Mouse (Mus musculus) CH12.LX (cell line): ENCODE results near the gene Mlxipl. TPM values are rescaled to one million over a fixed set of nuclear protein-coding genes. Genes with fewer than 3 reads are reported as not detected.

Experiments
- DNase-seq: peaks from one replicate; pipeline ENCODE4 v3.0.0-alpha.2; 2013; ENCODE audit errors: extremely low read depth
- H3K27ac ChIP-seq: 2 replicates; pipeline ENCODE4 v1.5.1; 2012; ENCODE audit warnings: low read depth, mild to moderate bottlenecking, control low read depth, moderate library complexity; ENCODE audit not compliant: insufficient read depth
- H3K27me3 ChIP-seq: replicated peaks from 2 replicates; pipeline ENCODE3; 2012; ENCODE audit warnings: inconsistent platforms
- H3K36me3 ChIP-seq, 2 experiments: replicated peaks in 1 of 2; 2 replicates each; pipeline versions ENCODE3 to v1.6.1; 2012; ENCODE audit warnings: inconsistent platforms in 1 of 2, low read length in 1 of 2, mild to moderate bottlenecking in 1 of 2, mixed read lengths in 1 of 2, moderate library complexity in 1 of 2; ENCODE audit not compliant: control insufficient read depth in 1 of 2, insufficient read depth in 1 of 2
- H3K4me1 ChIP-seq, 2 experiments: 2 replicates each; pipeline ENCODE4 v1.6.1; 2012; ENCODE audit warnings: inconsistent platforms in 1 of 2, moderate library complexity in 1 of 2; ENCODE audit not compliant: insufficient read depth in 2 of 2, control insufficient read depth in 1 of 2
- H3K4me2 ChIP-seq: 2 replicates; pipeline ENCODE4 v1.6.1; 2012; ENCODE audit warnings: low read depth, mild to moderate bottlenecking, control low read depth; ENCODE audit not compliant: poor library complexity, insufficient read depth, severe bottlenecking
- H3K4me3 ChIP-seq, 3 experiments: fragments of 150-350 bp in 1 of 3; sonication (generic) in 1 of 3; replicated peaks in 1 of 3; 2 replicates each; pipeline versions ENCODE3 to v1.5.1; 2011 to 2012; ENCODE audit warnings: low read depth in 2 of 3, low read length in 2 of 3, mild to moderate bottlenecking in 2 of 3, moderate library complexity in 2 of 3, control low read depth in 1 of 3, improper control_type of control experiment in 1 of 3, inconsistent platforms in 1 of 3, mixed read lengths in 1 of 3; ENCODE audit not compliant: poor library complexity in 1 of 3
- H3K79me2 ChIP-seq: replicated peaks from 2 replicates; pipeline ENCODE4 v1.6.1; 2012; ENCODE audit warnings: mild to moderate bottlenecking, moderate library complexity; ENCODE audit not compliant: control insufficient read depth, poor library complexity, insufficient read depth, severe bottlenecking; ENCODE audit errors: extremely low read depth
- H3K9ac ChIP-seq: 2 replicates; pipeline ENCODE4 v1.6.1; 2012; ENCODE audit warnings: low read depth, mild to moderate bottlenecking, control low read depth, moderate library complexity; ENCODE audit not compliant: insufficient read depth
- H3K9me3 ChIP-seq: replicated peaks from 2 replicates; pipeline ENCODE3; 2012; ENCODE audit warnings: low read length, inconsistent platforms, mixed read lengths
- ELF1 ChIP-seq: IDR thresholded peaks from 2 replicates; pipeline ENCODE4 v1.6.1; 2014; ENCODE audit warnings: low read depth, mild to moderate bottlenecking, inconsistent platforms, low read length, improper control_type of control experiment
- ETS1 ChIP-seq: conservative IDR thresholded peaks from 2 replicates; pipeline ENCODE4 v1.6.1; 2012; ENCODE audit warnings: low read depth, mild to moderate bottlenecking, inconsistent platforms, low read length, improper control_type of control experiment, moderate library complexity
- IRF4 ChIP-seq: IDR thresholded peaks from 2 replicates; pipeline ENCODE4 v1.6.1; 2014; ENCODE audit warnings: low read depth, mild to moderate bottlenecking, inconsistent platforms, low read length, improper control_type of control experiment
- JUN ChIP-seq: IDR thresholded peaks from 2 replicates; pipeline ENCODE4 v1.6.1; 2011; ENCODE audit warnings: low read depth, mild to moderate bottlenecking, low read length, improper control_type of control experiment, moderate library complexity; ENCODE audit not compliant: insufficient read depth
- JUND ChIP-seq: conservative IDR thresholded peaks from 2 replicates; pipeline ENCODE4 v1.6.1; 2011; ENCODE audit warnings: low read depth, low read length, improper control_type of control experiment
- KAT2A ChIP-seq: IDR thresholded peaks from 2 replicates; pipeline ENCODE4 v1.6.1; 2012; ENCODE audit warnings: low read length, improper control_type of control experiment, inconsistent platforms; ENCODE audit not compliant: insufficient replicate concordance
- MAFK ChIP-seq: IDR thresholded peaks from 2 replicates; pipeline ENCODE4 v1.6.1; 2011; ENCODE audit warnings: low read length, improper control_type of control experiment; ENCODE audit not compliant: insufficient replicate concordance
- MAX ChIP-seq: IDR thresholded peaks from 2 replicates; pipeline ENCODE4 v1.6.1; 2011; ENCODE audit warnings: low read length, improper control_type of control experiment
- MXI1 ChIP-seq: IDR thresholded peaks from 2 replicates; pipeline ENCODE4 v1.6.1; 2011; ENCODE audit warnings: mild to moderate bottlenecking, low read depth, low read length, improper control_type of control experiment
- MYC ChIP-seq: IDR thresholded peaks from 2 replicates; pipeline ENCODE4 v1.6.1; 2011; ENCODE audit warnings: low read depth, mild to moderate bottlenecking, improper control_type of control experiment, low read length
- PAX5 ChIP-seq: IDR thresholded peaks from 2 replicates; pipeline ENCODE4 v1.6.1; 2012; ENCODE audit warnings: low read length, inconsistent platforms, mixed read lengths
- POLR2A ChIP-seq: IDR thresholded peaks from 2 replicates; pipeline ENCODE4 v1.6.1; 2011; ENCODE audit warnings: low read depth, mild to moderate bottlenecking, improper control_type of control experiment, low read length
- POLR2AphosphoS2 ChIP-seq: IDR thresholded peaks from 2 replicates; pipeline ENCODE4 v1.6.1; 2011; ENCODE audit warnings: low read depth, low read length, improper control_type of control experiment
- UBTF ChIP-seq: IDR thresholded peaks from 2 replicates; pipeline ENCODE4 v1.6.1; 2012; ENCODE audit warnings: low read depth, mild to moderate bottlenecking, inconsistent platforms, low read length, improper control_type of control experiment, moderate library complexity
- USF1 ChIP-seq: IDR thresholded peaks from 2 replicates; pipeline ENCODE4 v1.6.1; 2014; ENCODE audit warnings: low read depth, mild to moderate bottlenecking, inconsistent platforms, low read length, improper control_type of control experiment
- USF2 ChIP-seq: conservative IDR thresholded peaks from 2 replicates; pipeline ENCODE4 v1.6.1; 2011; ENCODE audit warnings: low read depth, low read length, improper control_type of control experiment
- ZKSCAN1 ChIP-seq: IDR thresholded peaks from 2 replicates; pipeline ENCODE4 v1.6.1; 2012; ENCODE audit warnings: low read depth, inconsistent platforms, low read length, improper control_type of control experiment, borderline replicate concordance
- dilution Hi-C: fragments of 300-500 bp; cut with MboI; formaldehyde crosslinking; loops from 2 replicates; pipeline ENCODE4 v1.14.3; 2020; ENCODE audit warnings: low sequenced_read_pairs; ENCODE audit not compliant: extremely low pct_unique_long_range_greater_than_20kb, extremely low pct_ligation_motif_present
- in situ Hi-C: fragments of 300-500 bp; cut with MboI; formaldehyde crosslinking; loops from 3 replicates; pipeline ENCODE4 v1.14.3; 2019; ENCODE audit warnings: low sequenced_read_pairs, low pct_ligation_motif_present, low pct_unique_long_range_greater_than_20kb, mixed read lengths
- polyA plus RNA-seq: library from polyadenylated mRNA; unstranded; fragments of >175 nt; gene quantifications from 2 replicates; pipeline ENCODE4 v1.2.1, GENCODE M21; 2012; ENCODE audit warnings: low read depth; ENCODE audit not compliant: insufficient read length
- total RNA-seq, 2 experiments: library from RNA; depleted of rRNA; stranded (reverse); fragments of 300-350 nt in 1 of 2; fragments of >200 nt in 1 of 2; gene quantifications; 2 replicates each; pipeline ENCODE4 v1.2.3; 2012 to 2014

The Mlxipl gene
- total and polyA plus RNA-seq, 3 experiments = not detected

DNA sequence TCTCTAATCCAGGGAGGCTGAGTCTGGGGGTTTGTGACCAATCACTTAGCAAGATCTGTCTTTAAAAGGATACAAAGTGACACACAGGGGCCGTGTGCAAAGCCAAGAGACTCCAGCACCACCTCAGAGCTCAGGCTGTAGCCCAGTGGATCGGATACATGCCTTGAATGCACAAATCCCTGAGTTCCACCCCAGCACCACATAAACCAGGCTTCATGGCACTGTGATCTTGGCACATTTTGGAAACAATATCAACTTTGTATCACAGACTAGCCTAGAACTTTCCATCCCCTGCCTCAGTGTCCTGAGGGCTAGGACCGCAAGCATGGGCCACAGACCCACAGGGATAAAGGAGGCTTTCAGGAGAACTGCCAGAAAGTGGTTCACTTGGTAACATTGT is 23.7 kb upstream of the Mlxipl start:
- DNase-seq = no peak
- Histone ChIP-seq H3K4me3 (no peak overlapping the region), H3K4me2 (peak overlapping the region; percentile 39; the same call in 1 of the 2 replicates)

DNA sequence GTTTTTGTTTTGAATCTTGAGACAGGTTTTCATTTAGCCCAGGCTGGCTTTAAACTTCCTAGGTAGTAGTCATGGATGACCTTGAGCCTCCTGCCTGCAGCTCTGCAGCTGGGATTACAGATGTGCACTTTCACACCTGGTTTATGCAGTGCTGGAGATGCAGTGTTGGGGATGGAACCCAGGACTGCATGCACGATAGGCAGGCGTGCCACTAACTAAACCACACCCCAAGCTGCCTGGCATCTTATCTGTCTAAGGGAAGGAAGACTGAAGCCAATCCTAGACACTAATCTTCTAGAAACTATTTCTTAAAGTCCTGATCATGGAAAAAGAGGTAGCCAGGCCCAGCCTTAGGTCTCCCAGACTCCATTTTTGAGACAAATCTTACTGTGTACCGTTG is 19.2 kb upstream of the Mlxipl start:
- Histone ChIP-seq H3K27ac (no peak overlapping the region), H3K9ac (no peak overlapping the region), H3K4me2 (no peak overlapping the region), H3K4me1 (peaks cover 8 to 9% of the 10 kb centered on the region in 2 experiments; a peak in 2 of 4 replicates), H3K79me2 (no peaks in the 10 kb centered on the region), H3K27me3 (peaks cover 24% of the 10 kb centered on the region), H3K9me3 (no peaks in the 10 kb centered on the region), H3K4me3 (no peak overlapping the region), H3K36me3 (peaks cover 6 to 26% of the 10 kb centered on the region in 2 experiments)
- in situ Hi-C loops (loop anchor here (5.0 kb wide), 1 partner anchor 48 kb away; the partner anchor contains the start of gene Stx1a), dilution Hi-C loops (no loop called here)
- DNase-seq = no peak
- TF ChIP-seq JUN (no peak), POLR2A (no peak), POLR2AphosphoS2 (no peak), JUND (no peak), USF2 (no peak), MXI1 (no peak), MAX (no peak), MYC (no peak), ETS1 (no peak), ELF1 (no peak), KAT2A (no peak), USF1 (no peak), MAFK (no peak), PAX5 (no peak), IRF4 (no peak), UBTF (no peak), ZKSCAN1 (no peak)

More for the DNA sequence above, 23.7 kb upstream of the Mlxipl start:
- Histone ChIP-seq H3K4me1 (peaks cover 11 to 25% of the 10 kb centered on the region in 2 experiments; a peak in 3 of 4 replicates), H3K9ac (no peak overlapping the region), H3K9me3 (no peaks in the 10 kb centered on the region), H3K36me3 (peaks cover 10 to 41% of the 10 kb centered on the region in 2 experiments), H3K27ac (no peak overlapping the region), H3K27me3 (peaks cover 5% of the 10 kb centered on the region), H3K79me2 (peaks cover 7% of the 10 kb centered on the region)
- dilution Hi-C loops (no loop called here), in situ Hi-C loops (no loop called here)
- TF ChIP-seq MAFK = no peak
- no peak for TF ChIP-seq JUN
